ENCODE assay signal across 10 mouse cellular contexts in genomic region chrX:135761707-135762106, GRCm38 (mm10). TPM values are rescaled to one million over a fixed set of nuclear protein-coding genes. Genes with fewer than 3 reads are reported as not detected.
A peak's percentile ranks its signal among the peaks of the same experiment; 100 is the strongest.
DNase-seq lines count a peak whose midpoint lies in the region; ATAC-seq and TF ChIP-seq lines count a peak whose summit lies in the region.
"Had no signal": no experiment of that assay in that cellular context is flagged by ENCODE, and none has a peak within 500 bp of the region (broad histone marks: within the 10 kb centered on the region; RNA-seq: fewer than 3 reads in every experiment).

No protein-coding gene starts in this region.

- H3K27me3 ChIP-seq in heart, postnatal 0 days (ENCODE audit: control insufficient read depth, insufficient read depth, low read length) = no peaks in the 10 kb centered on the region
- no peaks in the 10 kb centered on the region for H3K27me3 ChIP-seq in heart, embryonic 10.5 days (ENCODE audit: insufficient read depth, poor library complexity, severe bottlenecking)
- no peaks in the 10 kb centered on the region for H3K27me3 ChIP-seq in liver, embryonic 14.5 days (ENCODE audit: control insufficient read depth, insufficient read depth, low read length)
- no peaks in the 10 kb centered on the region for H3K27me3 ChIP-seq in forebrain, embryonic 16.5 days (replicated peaks; ENCODE audit: control insufficient read depth, insufficient read depth, low read length)
- H3K27me3 ChIP-seq: stomach, embryonic 15.5 days had no signal

- H3K4me3 ChIP-seq in heart, postnatal 0 days (ENCODE audit: low read depth, low read length) = no peak overlapping the region
- no peak overlapping the region for H3K4me3 ChIP-seq in heart, embryonic 10.5 days
- H3K4me3 ChIP-seq in liver, embryonic 14.5 days (ENCODE audit: insufficient read depth in 1 of 2, low read depth in 2 of 2, low read length in 2 of 2) = no peak overlapping the region
- H3K4me3 ChIP-seq in forebrain, embryonic 16.5 days (replicated peaks; ENCODE audit: low read length) = no peak overlapping the region
- H3K4me3 ChIP-seq: stomach, embryonic 15.5 days had no signal

- peaks cover 4% of the 10 kb centered on the region; the same call in 1 of the 2 replicates for H3K36me3 ChIP-seq in heart, postnatal 0 days (replicated peaks; ENCODE audit: control insufficient read depth, insufficient read depth, low read length)
- 0 out of 2 replicates have a peak, but pooled peaks cover 9% of the 10 kb centered on the region for H3K36me3 ChIP-seq in heart, embryonic 10.5 days
- no peaks in the 10 kb centered on the region for H3K36me3 ChIP-seq in liver, embryonic 14.5 days (replicated peaks; ENCODE audit: control insufficient read depth, insufficient read depth, low read depth)
- no peaks in the 10 kb centered on the region for H3K36me3 ChIP-seq in forebrain, embryonic 16.5 days (ENCODE audit: control insufficient read depth, insufficient read depth)
- H3K36me3 ChIP-seq: stomach, embryonic 15.5 days had no signal

- peak; percentile 35 for DNase-seq in heart, postnatal 0 days (ENCODE audit: low spot score)
- no peak for DNase-seq in heart, embryonic 10.5 days (ENCODE audit: low spot score)
- DNase-seq in right cerebral cortex, adult 18-20 months = peak; percentile 14
- DNase-seq in right cerebral cortex, postnatal 25 days = no peak
- peak; percentile 40 for DNase-seq in cerebellum, adult 9-10 months
- DNase-seq in liver, embryonic 14.5 days (ENCODE audit: low read depth in 3 of 3, low spot score in 3 of 3) = no peak

- H3K27ac ChIP-seq in heart, postnatal 0 days (ENCODE audit: low read depth) = no peak overlapping the region
- H3K27ac ChIP-seq in heart, embryonic 10.5 days = no peak overlapping the region
- H3K27ac ChIP-seq in liver, embryonic 14.5 days = no peak overlapping the region
- H3K27ac ChIP-seq in forebrain, embryonic 16.5 days (ENCODE audit: low read length) = no peak overlapping the region
- H3K27ac ChIP-seq: stomach, embryonic 15.5 days had no signal

- no peaks in the 10 kb centered on the region for H3K9me3 ChIP-seq in heart, postnatal 0 days (replicated peaks; ENCODE audit: control insufficient read depth, low read length)
- no peaks in the 10 kb centered on the region for H3K9me3 ChIP-seq in heart, embryonic 10.5 days
- H3K9me3 ChIP-seq in liver, embryonic 14.5 days (ENCODE audit: control insufficient read depth, low read length) = no peaks in the 10 kb centered on the region
- H3K9me3 ChIP-seq in forebrain, embryonic 16.5 days (ENCODE audit: control insufficient read depth, low read length) = no peaks in the 10 kb centered on the region
- H3K9me3 ChIP-seq: stomach, embryonic 15.5 days had no signal

- peak; percentile 56 for TF ChIP-seq CTCF in heart, postnatal 0 days (IDR thresholded peaks at IDR 0.05; ENCODE audit: low read depth)
- TF ChIP-seq CTCF in liver, embryonic 14.5 days (IDR thresholded peaks at IDR 0.05; ENCODE audit: low read depth) = peak; percentile 39; the same call in 1 of the 2 replicates

- no peak for ATAC-seq in heart, postnatal 0 days (ENCODE audit: insufficient read depth, low read depth)
- ATAC-seq in liver, embryonic 14.5 days (ENCODE audit: insufficient read depth) = no peak
- no peak for ATAC-seq in monocyte, adult 5-6 weeks (replicated peaks; ENCODE audit: insufficient number of reproducible peaks, low FRiP score, low TSS enrichment, poor library complexity, severe bottlenecking)
- ATAC-seq in forebrain, embryonic 16.5 days = no peak

- no peak overlapping the region for H3K9ac ChIP-seq in heart, postnatal 0 days (replicated peaks; ENCODE audit: low read depth, low read length)
- no peak overlapping the region for H3K9ac ChIP-seq in liver, embryonic 14.5 days (replicated peaks)
- H3K9ac ChIP-seq in forebrain, embryonic 16.5 days (replicated peaks; ENCODE audit: low read depth, low read length) = no peak overlapping the region
- H3K9ac ChIP-seq: stomach, embryonic 15.5 days had no signal

- no peaks in the 10 kb centered on the region for H3K4me1 ChIP-seq in heart, postnatal 0 days (ENCODE audit: control insufficient read depth, insufficient read depth)
- H3K4me1 ChIP-seq in heart, embryonic 10.5 days = no peaks in the 10 kb centered on the region
- H3K4me1 ChIP-seq in liver, embryonic 14.5 days (replicated peaks; ENCODE audit: control insufficient read depth in 2 of 2, insufficient read depth in 2 of 2, low read length in 1 of 2) = no peaks in the 10 kb centered on the region
- H3K4me1 ChIP-seq in forebrain, embryonic 16.5 days (replicated peaks; ENCODE audit: control insufficient read depth, insufficient read depth, low read length) = no peaks in the 10 kb centered on the region
- H3K4me1 ChIP-seq: stomach, embryonic 15.5 days had no signal

- H3K4me2 ChIP-seq in heart, postnatal 0 days (ENCODE audit: low read depth, low read length) = no peak overlapping the region
- H3K4me2 ChIP-seq in liver, embryonic 14.5 days (ENCODE audit: low read depth) = no peak overlapping the region
- H3K4me2 ChIP-seq in forebrain, embryonic 16.5 days (ENCODE audit: low read length) = no peak overlapping the region
- H3K4me2 ChIP-seq: stomach, embryonic 15.5 days had no signal

- TF ChIP-seq EP300 in heart, postnatal 0 days (IDR thresholded peaks at IDR 0.05; ENCODE audit: low read depth) = no peak
- TF ChIP-seq EP300 in liver, embryonic 14.5 days (IDR thresholded peaks at IDR 0.05; ENCODE audit: low read depth) = no peak

RNA-seq across cellular contexts. Expression of gene Armcx5, which starts 19.2 kb away (rescaled TPM):
- total RNA-seq in heart, postnatal 0 days (2014; rRNA removed; ENCODE audit: low replicate concordance) = 4.8 and 5.4 TPM in 2 replicates
- polyA plus RNA-seq in heart, postnatal 0 days (2015; fragmentation: Nextera tagmentation; extraction: Ambion mirVana) = 9.4 and 12.3 TPM in 2 replicates
- 8.7 and 11.0 TPM in 2 replicates for polyA plus RNA-seq in heart, embryonic 10.5 days (2016; fragmentation: Nextera tagmentation; extraction: Ambion mirVana)
- polyA plus RNA-seq in liver, embryonic 14.5 days (2012; rRNA removed) = 1.0 and 1.7 TPM in 2 replicates
- 2.2 and 2.4 TPM in 2 replicates for polyA plus RNA-seq in liver, embryonic 14.5 days (2014; fragmentation: Nextera tagmentation; extraction: Ambion mirVana)
- 26.9 to 46.5 TPM (median 27.9 TPM) in 3 replicates for total RNA-seq in monocyte, adult 5-6 weeks (2017)
- 11.5 and 13.8 TPM in 2 replicates for polyA plus RNA-seq in forebrain, embryonic 16.5 days (2015; fragmentation: Nextera tagmentation; extraction: Ambion mirVana)

RNA-seq across cellular contexts. Expression of gene Gprasp1, which starts 19.2 kb away (rescaled TPM):
- 16.7 and 23.0 TPM in 2 replicates for total RNA-seq in heart, postnatal 0 days (2014; rRNA removed; ENCODE audit: low replicate concordance)
- 11.7 and 13.0 TPM in 2 replicates for polyA plus RNA-seq in heart, postnatal 0 days (2015; fragmentation: Nextera tagmentation; extraction: Ambion mirVana)
- polyA plus RNA-seq in heart, embryonic 10.5 days (2016; fragmentation: Nextera tagmentation; extraction: Ambion mirVana) = 40.7 TPM in 2 replicates
- 3.5 and 5.9 TPM in 2 replicates for polyA plus RNA-seq in liver, embryonic 14.5 days (2012; rRNA removed)
- 6.2 and 7.7 TPM in 2 replicates for polyA plus RNA-seq in liver, embryonic 14.5 days (2014; fragmentation: Nextera tagmentation; extraction: Ambion mirVana)
- total RNA-seq in monocyte, adult 5-6 weeks (2017) = 22.4 to 50.7 TPM (median 37.0 TPM) in 3 replicates
- 139 and 173 TPM in 2 replicates for polyA plus RNA-seq in forebrain, embryonic 16.5 days (2015; fragmentation: Nextera tagmentation; extraction: Ambion mirVana)

RNA-seq across cellular contexts. Expression of gene Bhlhb9, which starts 35.7 kb away (rescaled TPM):
- total RNA-seq in heart, postnatal 0 days (2014; rRNA removed; ENCODE audit: low replicate concordance) = 40.5 and 44.6 TPM in 2 replicates
- polyA plus RNA-seq in heart, postnatal 0 days (2015; fragmentation: Nextera tagmentation; extraction: Ambion mirVana) = 47.1 and 48.8 TPM in 2 replicates
- polyA plus RNA-seq in heart, embryonic 10.5 days (2016; fragmentation: Nextera tagmentation; extraction: Ambion mirVana) = 61.1 and 67.1 TPM in 2 replicates
- 3.1 and 5.8 TPM in 2 replicates for polyA plus RNA-seq in liver, embryonic 14.5 days (2012; rRNA removed)
- 8.7 and 10.3 TPM in 2 replicates for polyA plus RNA-seq in liver, embryonic 14.5 days (2014; fragmentation: Nextera tagmentation; extraction: Ambion mirVana)
- 3.0 to 4.0 TPM (median 3.3 TPM) in 3 replicates for total RNA-seq in monocyte, adult 5-6 weeks (2017)
- 106 and 110 TPM in 2 replicates for polyA plus RNA-seq in forebrain, embryonic 16.5 days (2015; fragmentation: Nextera tagmentation; extraction: Ambion mirVana)

RNA-seq across cellular contexts. Expression of gene Tmsb15a, which starts 36.6 kb away (rescaled TPM):
- total RNA-seq in heart, postnatal 0 days (2014; rRNA removed; ENCODE audit: low replicate concordance) = not detected in 2 replicates
- polyA plus RNA-seq in heart, postnatal 0 days (2015; fragmentation: Nextera tagmentation; extraction: Ambion mirVana) = 0.88 TPM in 1 of 2 replicates, not detected in the other
- polyA plus RNA-seq in heart, embryonic 10.5 days (2016; fragmentation: Nextera tagmentation; extraction: Ambion mirVana) = not detected in 2 replicates
- polyA plus RNA-seq in liver, embryonic 14.5 days (2012; rRNA removed) = not detected in 2 replicates
- polyA plus RNA-seq in liver, embryonic 14.5 days (2014; fragmentation: Nextera tagmentation; extraction: Ambion mirVana) = not detected in 2 replicates
- 1.6 to 10.3 TPM in 2 of 3 replicates, not detected in the other for total RNA-seq in monocyte, adult 5-6 weeks (2017)
- not detected in 2 replicates for polyA plus RNA-seq in forebrain, embryonic 16.5 days (2015; fragmentation: Nextera tagmentation; extraction: Ambion mirVana)
- polyA plus RNA-seq: gonadal fat pad, adult 2 months; stomach, embryonic 15.5 days had no signal

Comparison
In these comparisons a context has a peak if more than half of its experiments do, and no peak if none do; other contexts are left out.
1. DNase-seq: peak in heart, postnatal 0 days (single experiment), right cerebral cortex, adult 18-20 months (single experiment) and cerebellum, adult 9-10 months (single experiment); none in heart, embryonic 10.5 days (single experiment), right cerebral cortex, postnatal 25 days (single experiment) and liver, embryonic 14.5 days (0 of 3).